Mouse (Mus musculus): ENCODE results near the gene Slc2a1. TPM values are rescaled to one million over a fixed set of nuclear protein-coding genes. Genes with fewer than 3 reads are reported as not detected.

Gene Slc2a1
- total and polyA plus RNA-seq, 2 experiments from 2014 or later: 48.8 to 119 TPM

- 66% methylated on average over 6 of the region's 6 CpGs for WGBS
- no peak overlapping the region for H3K4me3 ChIP-seq (ENCODE audit: low read length)
- ATAC-seq: no peak
- no peak for TF ChIP-seq CTCF (IDR thresholded peaks at IDR 0.05; ENCODE audit: low read depth)
- no peaks in the 10 kb centered on the region for H3K36me3 ChIP-seq (ENCODE audit: insufficient read depth, low read length)
- H3K9ac ChIP-seq (replicated peaks; ENCODE audit: low read length): no peak overlapping the region
- peaks cover 5% of the 10 kb centered on the region; the same call in 1 of the 2 replicates for H3K4me1 ChIP-seq (ENCODE audit: insufficient read depth, low read length)
- no peak overlapping the region for H3K27ac ChIP-seq
- H3K4me2 ChIP-seq (ENCODE audit: low read depth, low read length): no peak overlapping the region
- no peak for DNase-seq (ENCODE audit: low spot score)
- no peaks in the 10 kb centered on the region for H3K9me3 ChIP-seq (ENCODE audit: low read length)
- no peaks in the 10 kb centered on the region for H3K27me3 ChIP-seq (ENCODE audit: insufficient read depth, low read length)
These were observed 7.1 kb downstream of the Slc2a1 start for GRCm38 (mm10) chr4:119115611-119116070.

GRCm38 (mm10) chr4:119116336-119116735 is 7.8 kb downstream of the Slc2a1 start:
- no peak overlapping the region for H3K4me2 ChIP-seq (ENCODE audit: low read depth, low read length)
- H3K27ac ChIP-seq: no peak overlapping the region
- H3K4me1 ChIP-seq (ENCODE audit: insufficient read depth, low read length): peaks cover 5% of the 10 kb centered on the region; the same call in 1 of the 2 replicates
- 94% methylated on average over 1 of the region's 1 CpGs for WGBS
- ATAC-seq (no peak), DNase-seq (ENCODE audit: low spot score) (no peak)
- no peaks in the 10 kb centered on the region for H3K36me3 ChIP-seq (ENCODE audit: insufficient read depth, low read length)
- no peaks in the 10 kb centered on the region for H3K27me3 ChIP-seq (ENCODE audit: insufficient read depth, low read length)
- no peak; the same call in 1 of the 2 replicates for TF ChIP-seq CTCF (IDR thresholded peaks at IDR 0.05; ENCODE audit: low read depth)
- no peak overlapping the region for H3K4me3 ChIP-seq (ENCODE audit: low read length)
- H3K9ac ChIP-seq (replicated peaks; ENCODE audit: low read length): no peak overlapping the region
- H3K9me3 ChIP-seq (ENCODE audit: low read length): no peaks in the 10 kb centered on the region

GRCm38 (mm10) chr4:119117571-119117970 is 9.1 kb downstream of the Slc2a1 start:
- no peak for ATAC-seq
- Histone ChIP-seq H3K4me3 (ENCODE audit: low read length) (no peak overlapping the region), H3K27me3 (ENCODE audit: insufficient read depth, low read length) (no peaks in the 10 kb centered on the region), H3K4me1 (ENCODE audit: insufficient read depth, low read length) (peaks cover 5% of the 10 kb centered on the region; the same call in 1 of the 2 replicates), H3K36me3 (ENCODE audit: insufficient read depth, low read length) (no peaks in the 10 kb centered on the region), H3K27ac (no peak overlapping the region), H3K9me3 (ENCODE audit: low read length) (no peaks in the 10 kb centered on the region), H3K9ac (replicated peaks; ENCODE audit: low read length) (no peak overlapping the region), H3K4me2 (ENCODE audit: low read depth, low read length) (no peak overlapping the region)
- 81% methylated on average over 5 of the region's 5 CpGs for WGBS
- no peak for DNase-seq (ENCODE audit: low spot score)
- no peak for TF ChIP-seq CTCF (IDR thresholded peaks at IDR 0.05; ENCODE audit: low read depth)

- 40% methylated on average over 4 of the region's 4 CpGs for WGBS
- H3K4me2 ChIP-seq (ENCODE audit: low read depth, low read length): no peak overlapping the region
- ATAC-seq (no peak), DNase-seq (ENCODE audit: low spot score) (no peak)
- H3K4me1 ChIP-seq (ENCODE audit: insufficient read depth, low read length): peaks cover 5% of the 10 kb centered on the region; the same call in 1 of the 2 replicates
- H3K27ac ChIP-seq: no peak overlapping the region
- H3K9ac ChIP-seq (replicated peaks; ENCODE audit: low read length): no peak overlapping the region
- peaks cover 3% of the 10 kb centered on the region; the same call in 1 of the 2 replicates for H3K36me3 ChIP-seq (ENCODE audit: insufficient read depth, low read length)
- H3K4me3 ChIP-seq (ENCODE audit: low read length): no peak overlapping the region
- H3K27me3 ChIP-seq (ENCODE audit: insufficient read depth, low read length): no peaks in the 10 kb centered on the region
- TF ChIP-seq CTCF (IDR thresholded peaks at IDR 0.05; ENCODE audit: low read depth): no peak
- H3K9me3 ChIP-seq (ENCODE audit: low read length): no peaks in the 10 kb centered on the region
These were observed 10.2 kb downstream of the Slc2a1 start for GRCm38 (mm10) chr4:119118659-119119077.

DNA sequence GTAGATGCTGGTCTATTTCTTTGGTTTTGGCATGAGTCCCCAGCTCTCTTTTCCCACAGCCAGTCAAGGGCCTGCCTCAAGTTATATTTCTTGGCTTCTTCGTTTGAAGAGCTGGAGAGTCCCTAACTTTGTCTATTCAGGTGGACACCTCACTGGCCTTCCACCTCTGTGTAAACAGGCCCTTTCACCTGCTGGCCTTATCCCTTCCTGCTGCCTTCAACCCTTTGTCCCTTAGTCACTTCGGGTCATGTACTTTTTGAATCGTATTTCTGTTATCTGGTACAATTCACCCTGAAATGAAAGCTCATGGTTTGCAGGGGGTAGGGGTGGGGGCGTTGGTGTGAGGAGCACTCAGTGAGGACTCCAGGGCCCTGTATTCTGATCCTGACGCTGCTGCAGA is 10.8 kb downstream of the Slc2a1 start:
- no peak overlapping the region for H3K9ac ChIP-seq (replicated peaks; ENCODE audit: low read length)
- 74% methylated on average over 5 of the region's 5 CpGs for WGBS
- no peak overlapping the region for H3K4me2 ChIP-seq (ENCODE audit: low read depth, low read length)
- H3K4me3 ChIP-seq (ENCODE audit: low read length): no peak overlapping the region
- H3K36me3 ChIP-seq (ENCODE audit: insufficient read depth, low read length): peaks cover 5% of the 10 kb centered on the region; the same call in 1 of the 2 replicates
- peaks cover 5% of the 10 kb centered on the region; the same call in 1 of the 2 replicates for H3K4me1 ChIP-seq (ENCODE audit: insufficient read depth, low read length)
- DNase-seq (ENCODE audit: low spot score) (no peak), ATAC-seq (no peak)
- no peak for TF ChIP-seq CTCF (IDR thresholded peaks at IDR 0.05; ENCODE audit: low read depth)
- no peak overlapping the region for H3K27ac ChIP-seq
- no peaks in the 10 kb centered on the region for H3K27me3 ChIP-seq (ENCODE audit: insufficient read depth, low read length)
- no peaks in the 10 kb centered on the region for H3K9me3 ChIP-seq (ENCODE audit: low read length)

DNA sequence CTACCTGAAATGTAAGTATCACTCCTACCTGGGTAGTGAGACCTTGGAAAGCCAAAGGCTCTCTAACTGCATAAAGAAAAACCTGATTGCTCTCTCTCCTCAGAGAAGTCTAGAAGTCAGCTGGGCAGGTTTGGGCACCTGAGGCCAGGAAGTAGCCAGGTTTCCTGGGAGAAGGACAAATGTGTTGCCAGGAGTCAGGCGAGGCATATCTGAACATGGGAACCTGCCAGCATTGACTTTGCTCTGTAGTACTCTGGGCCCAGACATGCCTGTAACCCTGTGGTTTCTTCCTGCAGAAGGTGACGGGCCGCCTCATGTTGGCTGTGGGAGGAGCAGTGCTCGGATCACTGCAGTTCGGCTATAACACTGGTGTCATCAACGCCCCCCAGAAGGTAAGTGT is 11.6 kb downstream of the Slc2a1 start:
- Histone ChIP-seq H3K27me3 (ENCODE audit: insufficient read depth, low read length) (no peaks in the 10 kb centered on the region), H3K36me3 (ENCODE audit: insufficient read depth, low read length) (peaks cover 5% of the 10 kb centered on the region; the same call in 1 of the 2 replicates), H3K9me3 (ENCODE audit: low read length) (no peaks in the 10 kb centered on the region), H3K27ac (no peak overlapping the region), H3K4me1 (ENCODE audit: insufficient read depth, low read length) (peaks cover 5% of the 10 kb centered on the region; the same call in 1 of the 2 replicates), H3K4me3 (ENCODE audit: low read length) (no peak overlapping the region), H3K9ac (replicated peaks; ENCODE audit: low read length) (no peak overlapping the region), H3K4me2 (ENCODE audit: low read depth, low read length) (no peak overlapping the region)
- no peak for TF ChIP-seq CTCF (IDR thresholded peaks at IDR 0.05; ENCODE audit: low read depth)
- 92% methylated on average over 6 of the region's 6 CpGs for WGBS
- ATAC-seq: no peak
- no peak for DNase-seq (ENCODE audit: low spot score)

- TF ChIP-seq CTCF (IDR thresholded peaks at IDR 0.05; ENCODE audit: low read depth): no peak
- ATAC-seq (no peak), DNase-seq (ENCODE audit: low spot score) (peak; percentile 38)
- Histone ChIP-seq H3K9ac (replicated peaks; ENCODE audit: low read length) (no peak overlapping the region), H3K27me3 (ENCODE audit: insufficient read depth, low read length) (no peaks in the 10 kb centered on the region), H3K36me3 (ENCODE audit: insufficient read depth, low read length) (peaks cover 5% of the 10 kb centered on the region; the same call in 1 of the 2 replicates), H3K4me2 (ENCODE audit: low read depth, low read length) (no peak overlapping the region), H3K9me3 (ENCODE audit: low read length) (no peaks in the 10 kb centered on the region), H3K27ac (no peak overlapping the region), H3K4me3 (ENCODE audit: low read length) (no peak overlapping the region), H3K4me1 (ENCODE audit: insufficient read depth, low read length) (peaks cover 5% of the 10 kb centered on the region; the same call in 1 of the 2 replicates)
- 48% methylated on average over 4 of the region's 4 CpGs for WGBS
These were observed 12.7 kb downstream of the Slc2a1 start for GRCm38 (mm10) chr4:119121249-119121648.

Measured in hindbrain, postnatal 0 days (tissue).